Mouse (Mus musculus) lung, postnatal 0 days (tissue): ENCODE measurements around the gene Tmf1.

Experiments used
- CTCF ChIP-seq: IDR thresholded peaks from 2 replicates; pipeline ENCODE4 v1.5.1; 2016; ENCODE audit warnings: antibody characterized with exemption, mild to moderate bottlenecking
- EP300 ChIP-seq: IDR thresholded peaks from 2 replicates; pipeline ENCODE4 v1.6.1; 2016; ENCODE audit warnings: antibody characterized with exemption, mild to moderate bottlenecking, control low read depth

- no peak for TF ChIP-seq CTCF
- 0 out of 2 replicates have a peak, but pooled peaks have one; percentile 11 for TF ChIP-seq EP300
Observed at GRCm38 (mm10) chr6:97142611-97143010, 36.3 kb downstream of the Tmf1 start.
